Mouse (Mus musculus) olfactory bulb, adult 2 months (tissue): Measurements from ENCODE around the gene Sash1.

Source experiments
- CTCF ChIP-seq: fragments of 200-500 bp; IDR thresholded peaks from 2 replicates; pipeline ENCODE4 v1.5.1; 2012; ENCODE audit warnings: low read depth, mild to moderate bottlenecking, low read length, moderate library complexity; ENCODE audit not compliant: insufficient read depth
- POLR2A ChIP-seq: fragments of 200-500 bp; IDR thresholded peaks from 2 replicates; pipeline ENCODE4 v1.6.1; 2012; ENCODE audit warnings: mild to moderate bottlenecking, low read depth, low read length, moderate library complexity; ENCODE audit not compliant: insufficient read depth

- TF ChIP-seq CTCF (peak; percentile 65; the same call in 1 of the 2 replicates), POLR2A (no peak)
Observed at GRCm38 (mm10) chr10:8795336-8795735, 90.5 kb downstream of the Sash1 start.
